Mouse (Mus musculus) intestine, embryonic 15.5 days (tissue): Measurements from ENCODE around the gene H13. TPM values are rescaled to one million over a fixed set of nuclear protein-coding genes. Genes with fewer than 3 reads are reported as not detected.
"Not testable (repeated sequence)": the region's sequence is repeated elsewhere in the genome, so short reads cannot be mapped to it uniquely, and the experiment has no call there.

ENCODE experiments used
- ATAC-seq: fragments of 200-750 bp; cut with Nextera tagmentation; 2 replicates; pipeline ENCODE4 v1.8.0; 2017; ENCODE audit warnings: moderate TSS enrichment, moderate library complexity
- H3K27ac ChIP-seq: fragments of 300-500 bp; sonication (generic); 2 replicates; pipeline ENCODE4 v1.5.1; 2015; ENCODE audit warnings: mild to moderate bottlenecking, inconsistent platforms
- H3K27me3 ChIP-seq: fragments of 300-500 bp; sonication (generic); replicated peaks from 2 replicates; pipeline ENCODE4 v1.6.1; 2015; ENCODE audit warnings: inconsistent platforms
- H3K36me3 ChIP-seq: fragments of 300-500 bp; sonication (generic); 2 replicates; pipeline ENCODE4 v1.6.1; 2015; ENCODE audit warnings: inconsistent platforms
- H3K4me1 ChIP-seq: fragments of 300-500 bp; sonication (generic); replicated peaks from 2 replicates; pipeline ENCODE4 v1.6.1; 2015; ENCODE audit warnings: inconsistent platforms
- H3K4me2 ChIP-seq: fragments of 300-500 bp; sonication (generic); replicated peaks from 2 replicates; pipeline ENCODE4 v1.6.1; 2015; ENCODE audit warnings: mild to moderate bottlenecking, inconsistent platforms
- H3K4me3 ChIP-seq: fragments of 300-500 bp; sonication (generic); replicated peaks from 2 replicates; pipeline ENCODE4 v1.5.1; 2015; ENCODE audit warnings: inconsistent platforms
- H3K9ac ChIP-seq: fragments of 300-500 bp; sonication (generic); 2 replicates; pipeline ENCODE4 v1.6.1; 2015; ENCODE audit warnings: inconsistent platforms
- H3K9me3 ChIP-seq: fragments of 300-500 bp; sonication (generic); 2 replicates; pipeline ENCODE4 v1.6.1; 2016; ENCODE audit warnings: inconsistent platforms
- WGBS: fragments of 180-500 bp; shearing (Covaris S2); methylation state at CpG from one replicate; pipeline ENCODE4 v1.1.7; 2015; 5-methylcytosine and 5-hydroxymethylcytosine counted together
- polyA plus RNA-seq: library from polyadenylated mRNA; unstranded; fragments of >200 nt; fragmentation: Nextera tagmentation; extraction: Ambion mirVana; gene quantifications from 2 replicates; pipeline ENCODE4 v1.2.1, GENCODE M21; 2015

Gene H13
- polyA plus RNA-seq, 1 experiment from 2014 or later = 115 TPM

DNA sequence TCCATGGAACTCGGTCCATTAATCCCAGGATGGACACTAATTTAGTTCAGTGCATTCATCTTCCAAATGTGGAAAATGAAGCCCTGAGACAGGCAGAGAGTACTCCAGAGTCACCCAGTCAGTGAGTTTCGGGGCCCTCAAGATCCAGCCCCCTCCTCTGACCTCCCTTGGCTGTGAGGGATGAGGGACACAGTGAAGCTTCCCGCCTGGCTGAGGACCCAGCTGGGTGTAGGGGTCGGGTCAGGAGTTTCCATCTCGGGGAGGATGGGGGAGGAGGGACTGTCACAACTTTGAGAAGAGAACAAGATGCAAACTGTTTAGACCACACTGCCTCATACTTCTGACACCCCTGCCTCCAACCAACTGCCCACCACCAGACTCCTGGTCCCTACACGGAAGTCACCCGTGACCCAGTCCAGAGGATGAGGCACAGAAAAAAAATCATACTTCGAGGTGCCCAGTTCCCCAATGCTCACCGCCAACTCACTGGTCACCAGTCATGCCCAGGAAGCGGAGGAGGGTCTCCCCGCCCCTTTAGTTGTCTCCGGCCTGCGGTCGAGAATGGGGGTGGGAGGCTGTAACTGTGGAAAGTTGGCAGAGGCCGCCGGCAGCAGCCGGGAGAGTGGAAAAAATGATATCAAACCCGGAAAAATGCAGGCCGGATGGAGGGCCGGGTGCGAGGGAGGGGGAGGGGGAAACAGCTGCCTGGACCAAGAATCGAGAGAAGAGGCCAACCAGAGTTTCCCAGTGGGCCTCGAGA, 32.8 kb upstream of the H13 start:
- Histone ChIP-seq H3K4me1 (peaks cover 11% of the 10 kb centered on the region), H3K27me3 (0 out of 2 replicates have a peak, but pooled peaks cover 2% of the 10 kb centered on the region), H3K36me3 (no peaks in the 10 kb centered on the region), H3K4me3 (no peak overlapping the region), H3K9me3 (no peaks in the 10 kb centered on the region), H3K27ac (peak overlapping the region; percentile 86), H3K9ac (no peak overlapping the region), H3K4me2 (peak overlapping the region; percentile 41; the same call in 1 of the 2 replicates)
- ATAC-seq = peak; percentile 80
- WGBS = 46% methylated on average over 23 of the region's 23 CpGs

DNA sequence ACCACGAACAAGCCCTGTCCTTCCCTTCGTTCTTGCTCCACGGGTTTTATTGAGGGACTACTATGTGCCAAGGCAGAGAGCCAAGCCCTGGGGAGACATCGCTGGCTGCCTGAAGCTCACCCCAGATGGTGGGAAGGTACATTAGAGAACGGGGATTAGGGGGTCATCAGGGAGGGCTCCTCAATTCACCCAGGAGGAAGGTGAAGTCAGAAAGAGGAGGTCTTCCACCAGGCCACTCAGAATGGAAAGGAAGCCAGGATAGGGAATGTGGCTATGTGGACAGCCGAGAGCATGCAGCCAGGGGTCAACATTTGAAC, 32.3 kb upstream of the H13 start:
- H3K27me3 ChIP-seq = 0 out of 2 replicates have a peak, but pooled peaks cover 2% of the 10 kb centered on the region
- no peak for ATAC-seq
- peaks cover 11% of the 10 kb centered on the region for H3K4me1 ChIP-seq
- no peak overlapping the region for H3K4me3 ChIP-seq
- H3K27ac ChIP-seq = peak overlapping the region; percentile 86
- no peaks in the 10 kb centered on the region for H3K9me3 ChIP-seq
- H3K4me2 ChIP-seq = no peak overlapping the region
- 56% methylated on average over 6 of the region's 6 CpGs for WGBS
- H3K36me3 ChIP-seq = no peaks in the 10 kb centered on the region
- H3K9ac ChIP-seq = no peak overlapping the region

DNA sequence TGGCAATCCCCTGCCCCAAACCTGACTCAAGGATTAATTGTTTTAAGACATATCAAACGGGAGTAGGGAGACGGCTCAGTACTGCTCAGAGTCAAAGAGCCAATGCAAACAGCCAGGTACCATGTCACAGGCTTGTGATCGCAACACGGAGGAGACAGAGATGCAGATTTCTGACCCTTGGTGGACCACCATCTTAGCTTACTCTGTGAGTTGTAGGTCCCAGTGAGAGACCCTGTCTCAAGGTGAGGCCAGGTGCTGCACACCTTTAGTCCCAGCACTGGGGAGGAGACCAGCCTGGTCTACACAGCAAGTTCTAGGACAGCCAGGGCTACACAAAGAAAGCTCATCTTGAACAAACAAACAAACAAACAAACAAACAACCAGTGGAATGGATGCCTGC, 31.9 kb upstream of the H13 start:
- Histone ChIP-seq H3K9ac (no peak overlapping the region), H3K27ac (peak overlapping the region; percentile 86), H3K27me3 (0 out of 2 replicates have a peak, but pooled peaks cover 2% of the 10 kb centered on the region), H3K4me1 (peaks cover 11% of the 10 kb centered on the region), H3K4me2 (no peak overlapping the region), H3K4me3 (no peak overlapping the region), H3K36me3 (no peaks in the 10 kb centered on the region), H3K9me3 (no peaks in the 10 kb centered on the region)
- 76% methylated on average over 4 of the region's 4 CpGs for WGBS
- no peak for ATAC-seq

DNA sequence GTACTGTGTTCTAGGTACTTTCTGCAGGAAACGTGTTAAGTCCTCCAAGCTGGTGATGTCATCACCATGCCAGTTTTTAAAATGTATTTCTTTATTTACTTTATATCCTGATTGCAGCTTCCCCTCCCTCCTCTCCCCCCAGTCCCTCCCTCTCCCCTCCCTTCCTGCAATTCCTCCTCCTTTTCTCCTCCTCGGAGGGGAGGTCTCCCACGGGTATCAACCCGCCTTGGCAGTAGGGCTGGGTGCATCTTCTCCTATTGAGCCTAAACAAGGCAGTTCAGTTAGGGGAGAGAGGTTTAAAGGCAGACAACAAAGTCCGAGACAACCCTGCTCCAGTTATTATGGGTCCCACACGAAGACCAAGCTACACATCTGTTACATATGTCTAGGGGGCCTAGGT, 30.4 kb upstream of the H13 start:
- Histone ChIP-seq H3K4me3 (no peak overlapping the region), H3K4me2 (no peak overlapping the region), H3K27me3 (0 out of 2 replicates have a peak, but pooled peaks cover 2% of the 10 kb centered on the region), H3K36me3 (no peaks in the 10 kb centered on the region), H3K9me3 (no peaks in the 10 kb centered on the region), H3K27ac (peak overlapping the region; percentile 82), H3K4me1 (peaks cover 11% of the 10 kb centered on the region), H3K9ac (no peak overlapping the region)
- ATAC-seq = no peak
- 52% methylated on average over 6 of the region's 6 CpGs for WGBS

GRCm38 (mm10) chr2:152639406-152640113, 29.7 kb upstream of the H13 start:
- H3K27me3 ChIP-seq = no peaks in the 10 kb centered on the region
- H3K9me3 ChIP-seq = no peaks in the 10 kb centered on the region
- peaks cover 11% of the 10 kb centered on the region for H3K4me1 ChIP-seq
- no peak overlapping the region for H3K4me2 ChIP-seq
- no peaks in the 10 kb centered on the region for H3K36me3 ChIP-seq
- H3K9ac ChIP-seq = no peak overlapping the region; the same call in 1 of the 2 replicates
- peak; percentile 60 for ATAC-seq
- peak overlapping the region; percentile 82 for H3K27ac ChIP-seq
- no peak overlapping the region for H3K4me3 ChIP-seq
- WGBS = 21% methylated on average over 11 of the region's 11 CpGs

GRCm38 (mm10) chr2:152652901-152653620, 16.2 kb upstream of the H13 start:
- 0 out of 2 replicates have a peak, but pooled peaks have one; percentile 29 for ATAC-seq
- H3K4me2 ChIP-seq = no peak overlapping the region
- no peak overlapping the region for H3K9ac ChIP-seq
- 48% methylated on average over 10 of the region's 10 CpGs for WGBS
- H3K9me3 ChIP-seq = no peaks in the 10 kb centered on the region
- peak overlapping the region; percentile 5; the same call in 1 of the 2 replicates for H3K27ac ChIP-seq
- no peaks in the 10 kb centered on the region for H3K27me3 ChIP-seq
- H3K36me3 ChIP-seq = no peaks in the 10 kb centered on the region
- H3K4me1 ChIP-seq = peaks cover 11% of the 10 kb centered on the region
- no peak overlapping the region for H3K4me3 ChIP-seq

GRCm38 (mm10) chr2:152653874-152654715, 15.2 kb upstream of the H13 start:
- H3K4me2 ChIP-seq = no peak overlapping the region
- WGBS = 33% methylated on average over 14 of the region's 14 CpGs
- no peaks in the 10 kb centered on the region for H3K27me3 ChIP-seq
- no peaks in the 10 kb centered on the region for H3K9me3 ChIP-seq
- no peak overlapping the region for H3K9ac ChIP-seq
- H3K4me3 ChIP-seq = no peak overlapping the region
- no peaks in the 10 kb centered on the region for H3K36me3 ChIP-seq
- peaks cover 11% of the 10 kb centered on the region for H3K4me1 ChIP-seq
- ATAC-seq = 0 out of 2 replicates have a peak, but pooled peaks have one; percentile 42
- no peak overlapping the region for H3K27ac ChIP-seq

GRCm38 (mm10) chr2:152657398-152657797, 11.9 kb upstream of the H13 start:
- no peak overlapping the region for H3K4me3 ChIP-seq
- WGBS = 61% methylated on average over 10 of the region's 10 CpGs
- H3K4me1 ChIP-seq = peaks cover 11% of the 10 kb centered on the region
- no peak for ATAC-seq
- H3K27ac ChIP-seq = no peak overlapping the region
- H3K9ac ChIP-seq = no peak overlapping the region
- H3K36me3 ChIP-seq = no peaks in the 10 kb centered on the region
- no peak overlapping the region for H3K4me2 ChIP-seq
- no peaks in the 10 kb centered on the region for H3K9me3 ChIP-seq
- no peaks in the 10 kb centered on the region for H3K27me3 ChIP-seq

DNA sequence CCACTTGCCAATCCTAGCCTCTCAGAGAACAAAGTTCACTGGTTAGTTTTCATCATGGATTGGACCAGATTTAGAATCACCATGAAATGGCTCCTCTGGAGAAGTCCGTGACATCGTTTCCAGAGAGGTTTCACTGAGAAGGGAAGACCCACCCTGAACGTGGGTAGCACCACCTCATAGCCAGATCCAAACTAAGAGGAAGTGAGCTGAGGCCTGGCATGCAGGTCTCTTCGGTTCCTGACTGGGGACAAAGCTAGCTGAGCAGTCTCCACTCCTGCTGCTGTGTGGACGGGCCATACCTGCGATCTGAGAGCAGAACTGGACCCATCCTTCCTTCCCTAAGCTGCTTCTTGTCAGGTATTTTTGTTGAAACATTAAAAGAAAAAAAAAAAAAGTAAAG, 8.1 kb upstream of the H13 start:
- 77% methylated on average over 6 of the region's 6 CpGs for WGBS
- Histone ChIP-seq H3K4me3 (no peak overlapping the region), H3K9ac (no peak overlapping the region), H3K27ac (no peak overlapping the region), H3K9me3 (no peaks in the 10 kb centered on the region), H3K4me2 (no peak overlapping the region), H3K4me1 (no peaks in the 10 kb centered on the region), H3K27me3 (no peaks in the 10 kb centered on the region), H3K36me3 (no peaks in the 10 kb centered on the region)
- no peak for ATAC-seq

- WGBS = 65% methylated on average over 3 of the region's 3 CpGs
- H3K36me3 ChIP-seq, H3K9ac ChIP-seq, ATAC-seq, H3K4me1 ChIP-seq, H3K4me3 ChIP-seq, H3K27me3 ChIP-seq, H3K27ac ChIP-seq, H3K4me2 ChIP-seq, H3K9me3 ChIP-seq: not testable (repeated sequence)
Observed at GRCm38 (mm10) chr2:152666191-152666590, 3.1 kb upstream of the H13 start.

DNA sequence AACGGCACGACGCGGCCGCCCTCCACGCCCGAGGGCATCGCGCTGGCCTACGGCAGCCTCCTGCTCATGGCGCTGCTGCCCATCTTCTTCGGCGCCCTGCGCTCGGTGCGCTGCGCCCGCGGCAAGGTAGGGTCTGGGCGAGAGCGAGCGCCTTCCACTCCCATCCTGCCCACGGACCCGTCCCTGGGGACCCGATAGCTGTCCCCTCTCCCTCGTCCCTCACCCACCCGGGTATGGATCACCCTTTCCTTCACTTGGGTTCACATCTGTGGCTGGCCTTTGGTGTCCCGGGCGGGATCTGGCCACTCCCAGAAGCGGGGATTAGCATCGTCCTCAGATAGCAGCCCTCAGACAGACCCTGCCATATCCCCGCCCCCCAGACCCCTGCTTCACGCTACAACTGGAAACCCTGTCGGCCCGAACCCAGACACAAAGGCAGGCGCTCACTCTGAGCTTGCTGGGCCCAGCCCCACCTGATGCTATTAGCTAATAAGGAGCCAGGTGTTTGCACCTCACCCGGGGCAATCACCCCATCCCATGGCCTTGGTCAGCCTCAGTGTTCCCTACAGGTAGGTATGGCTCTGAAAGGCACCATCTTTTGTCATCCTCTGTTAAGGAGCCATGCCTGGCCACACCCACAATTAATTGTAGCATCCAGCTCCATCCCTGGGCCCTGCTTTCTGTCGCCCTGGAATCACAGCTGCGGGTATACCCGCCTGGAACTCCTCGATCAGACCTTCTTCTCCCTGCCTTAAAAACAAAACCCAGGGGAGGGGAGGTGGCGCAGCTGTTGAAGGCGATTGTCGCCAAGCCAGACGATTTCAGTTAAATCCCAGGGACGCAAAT, 601 bp downstream of the H13 start:
- peak overlapping the region; percentile 89 for H3K9ac ChIP-seq
- H3K27me3 ChIP-seq = no peaks in the 10 kb centered on the region
- H3K4me2 ChIP-seq = peak overlapping the region; percentile 60
- H3K4me3 ChIP-seq = peak overlapping the region; percentile 86
- no peaks in the 10 kb centered on the region for H3K36me3 ChIP-seq
- WGBS = under 1% methylated on average over 46 of the region's 46 CpGs
- peaks cover 28% of the 10 kb centered on the region for H3K4me1 ChIP-seq
- peak; percentile 80 for ATAC-seq
- peak overlapping the region; percentile 94 for H3K27ac ChIP-seq
- H3K9me3 ChIP-seq = no peaks in the 10 kb centered on the region
